Mouse (Mus musculus): ENCODE measurements around the gene Gm21812.
"Not testable (repeated sequence)": the region's sequence is repeated elsewhere in the genome, so short reads cannot be mapped to it uniquely, and the experiment has no call there.

Gene Gm21812

DNA sequence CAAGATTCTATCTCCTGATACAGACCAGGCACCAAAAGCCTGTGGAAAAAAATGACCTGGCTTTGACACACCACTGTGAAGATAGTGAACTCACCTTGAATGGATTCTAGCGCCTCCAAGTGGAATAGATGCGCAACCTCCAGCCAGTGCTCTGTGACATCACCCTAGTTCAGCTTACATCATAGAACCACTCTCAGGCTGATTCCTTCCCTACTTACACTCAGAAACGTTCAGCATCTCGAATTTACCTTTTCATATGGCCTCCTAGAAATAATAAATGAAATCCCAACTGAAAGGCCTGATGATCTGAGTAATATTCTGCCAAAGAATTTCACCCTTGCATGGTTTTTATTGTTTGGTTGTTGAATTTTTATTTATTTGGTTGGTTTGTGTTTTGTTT, at the start of gene Gm21812:
Gene Gm21812, minus strand, starts transcription at position 101 of the 400 bp plus-strand sequence.
- DNase-seq (ENCODE audit: low spot score in 2 of 2): not testable (repeated sequence)

Data from right cerebral cortex, postnatal 36 days (tissue).